Mouse (Mus musculus) myocyte (in vitro differentiated cells): Measurements from ENCODE around the gene Cend1.

ENCODE experiments used
- E2F4 ChIP-seq: IDR thresholded peaks from one replicate; pipeline ENCODE4 v1.6.1; 2011; ENCODE audit warnings: mild to moderate bottlenecking, control low read depth, moderate library complexity; ENCODE audit not compliant: insufficient read depth
- MAX ChIP-seq: IDR thresholded peaks from one replicate; pipeline ENCODE4 v1.6.1; 2011; ENCODE audit warnings: low read depth, mild to moderate bottlenecking, control low read depth
- MYOD1 ChIP-seq, 3 experiments: IDR thresholded peaks; one replicate each; pipeline ENCODE4 v1.6.1; 2011; ENCODE audit warnings: control low read depth in 2 of 3, low read depth in 2 of 3, mild to moderate bottlenecking in 2 of 3, moderate library complexity in 1 of 3; ENCODE audit not compliant: insufficient read length in 2 of 3, control insufficient read depth in 1 of 3
- MYOG ChIP-seq, 3 experiments: IDR thresholded peaks; one replicate each; pipeline ENCODE4 v1.6.1; 2011; ENCODE audit warnings: control low read depth in 2 of 3, low read depth in 2 of 3, mild to moderate bottlenecking in 2 of 3; ENCODE audit not compliant: insufficient read length in 2 of 3, control insufficient read depth in 1 of 3, insufficient read depth in 1 of 3
- POLR2A ChIP-seq: IDR thresholded peaks from one replicate; pipeline ENCODE4 v1.6.1; 2011; ENCODE audit warnings: low read depth, mild to moderate bottlenecking, control low read depth, moderate library complexity; ENCODE audit not compliant: insufficient read length
- POLR2AphosphoS2 ChIP-seq: IDR thresholded peaks from one replicate; pipeline ENCODE4 v1.6.1; 2011; ENCODE audit warnings: low read depth, control low read depth; ENCODE audit not compliant: insufficient read length
- REST ChIP-seq: IDR thresholded peaks from one replicate; pipeline ENCODE4 v1.6.1; 2011; ENCODE audit warnings: mild to moderate bottlenecking, control low read depth, moderate library complexity; ENCODE audit not compliant: insufficient read depth, insufficient read length
- SRF ChIP-seq: IDR thresholded peaks from one replicate; pipeline ENCODE4 v1.6.1; 2011; ENCODE audit warnings: low read depth; ENCODE audit not compliant: control insufficient read depth, insufficient read length
- TCF12 ChIP-seq: IDR thresholded peaks from one replicate; pipeline ENCODE4 v1.6.1; 2011; ENCODE audit warnings: mild to moderate bottlenecking, control low read depth; ENCODE audit not compliant: poor library complexity, insufficient read depth, severe bottlenecking
- USF1 ChIP-seq: IDR thresholded peaks from one replicate; pipeline ENCODE4 v1.6.1; 2011; ENCODE audit warnings: low read depth, mild to moderate bottlenecking, control low read depth, moderate library complexity

DNA sequence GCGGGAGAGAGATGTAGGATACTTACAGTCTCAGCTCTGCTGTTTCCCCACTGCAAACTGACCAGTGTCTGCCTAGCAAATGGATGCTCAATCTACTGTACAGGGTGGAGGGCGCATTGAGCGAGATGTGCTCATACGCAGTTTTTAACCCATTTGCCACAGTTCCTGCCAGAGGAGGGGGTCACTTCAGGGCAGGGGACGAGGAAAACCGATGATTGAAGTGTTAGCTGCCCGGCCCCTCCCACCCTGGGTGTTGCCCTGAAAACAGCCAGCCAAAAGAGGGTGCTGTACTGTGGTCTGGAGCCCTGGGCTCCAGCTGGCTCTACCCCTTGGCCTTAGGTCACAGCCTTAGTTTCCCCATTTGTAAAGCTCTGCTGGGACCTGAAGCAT lies 47.7 kb upstream of the Cend1 start:
- TF ChIP-seq E2F4 (no peak), POLR2A (no peak), MAX (no peak), USF1 (no peak), SRF (no peak), MYOD1 (IDR thresholded peaks at IDR 0.05; ENCODE audit: control insufficient read depth in 1 of 3, insufficient read length in 2 of 3, low read depth in 2 of 3) (no peak), MYOG (IDR thresholded peaks at IDR 0.05; ENCODE audit: control insufficient read depth in 1 of 3, insufficient read depth in 1 of 3, insufficient read length in 2 of 3, low read depth in 2 of 3) (no peak), POLR2AphosphoS2 (peak; percentile 15), TCF12 (no peak), REST (no peak)
